Mouse (Mus musculus) left cerebral cortex, adult 2 months (tissue): ENCODE results near the gene Rxfp1. TPM values are rescaled to one million over a fixed set of nuclear protein-coding genes. Genes with fewer than 3 reads are reported as not detected.
A peak's percentile ranks its signal among the peaks of the same experiment; 100 is the strongest.

ENCODE experiments used
- DNase-seq, 2 experiments: peaks; one replicate each; pipeline ENCODE4 v3.0.0; 2021 to 2022; ENCODE audit warnings: low spot score in 2 of 2, mixed read lengths in 1 of 2; ENCODE audit errors: extremely low spot score in 1 of 2
- H3K27ac ChIP-seq: fragments of 200-600 bp; 2 replicates; pipeline ENCODE4 v1.8.1; 2022
- H3K4me3 ChIP-seq: fragments of 200-600 bp; 2 replicates; pipeline ENCODE4 v1.8.1; 2022
- CTCF ChIP-seq: fragments of 200-600 bp; IDR thresholded peaks from 2 replicates; pipeline ENCODE4 v1.8.1; 2022; ENCODE audit warnings: antibody characterized with exemption, mild to moderate bottlenecking, moderate library complexity
- intact Hi-C: fragments of 180-260 bp; cut with DNase I; formaldehyde crosslinking; loops from one replicate; pipeline ENCODE4 v1.15.1; 2025
- total RNA-seq, 2 experiments: library from RNA; stranded (reverse); gene quantifications; 2 replicates each; pipeline ENCODE4 v1.2.3; 2021

Rxfp1 gene
- total RNA-seq, 2 experiments from 2014 or later: 14.4 to 14.5 TPM

- H3K27ac ChIP-seq: no peak overlapping the region
- no peak for DNase-seq
- H3K4me3 ChIP-seq: no peak overlapping the region
- no peak for TF ChIP-seq CTCF
- intact Hi-C loops: no loop called here
Observed at GRCm38 (mm10) chr3:79656682-79657081, 81.0 kb downstream of the Rxfp1 start.

- intact Hi-C loops: no loop called here
- no peak for TF ChIP-seq CTCF
- no peak overlapping the region for H3K27ac ChIP-seq
- no peak for DNase-seq
- no peak overlapping the region for H3K4me3 ChIP-seq
Observed at GRCm38 (mm10) chr3:79652129-79652528, 85.6 kb downstream of the Rxfp1 start.

GRCm38 (mm10) chr3:79629416-79629730, 108.3 kb downstream of the Rxfp1 start, which contains the start of gene Etfdh:
TSS of gene Etfdh (minus strand) at chr3:79629500.
- DNase-seq: peak; percentile 34 to 44
- peak within 1 kb of the TSS; percentile 80 for H3K27ac ChIP-seq
- intact Hi-C loops: no loop called here
- H3K4me3 ChIP-seq: peak within 1 kb of the TSS; percentile 93
- TF ChIP-seq CTCF: no peak

GRCm38 (mm10) chr3:79628561-79629415, 108.9 kb downstream of the Rxfp1 start, which contains the start of gene 4930579G24Rik:
TSS of gene 4930579G24Rik (plus strand) at chr3:79629079.
- DNase-seq: peak; percentile 91 to 96
- TF ChIP-seq CTCF: no peak
- H3K4me3 ChIP-seq: peak within 1 kb of the TSS; percentile 93
- H3K27ac ChIP-seq: peak within 1 kb of the TSS; percentile 80
- intact Hi-C loops: no loop called here

- peak overlapping the region; percentile 80 for H3K27ac ChIP-seq
- H3K4me3 ChIP-seq: peak overlapping the region; percentile 56
- intact Hi-C loops: no loop called here
- TF ChIP-seq CTCF: no peak
- no peak for DNase-seq
Observed at GRCm38 (mm10) chr3:79628182-79628560, 109.5 kb downstream of the Rxfp1 start.

GRCm38 (mm10) chr3:79627484-79628181, 110.0 kb downstream of the Rxfp1 start:
- TF ChIP-seq CTCF: peak; percentile 31
- Histone ChIP-seq H3K4me3 (peak overlapping the region; percentile 56), H3K27ac (no peak overlapping the region)
- intact Hi-C loops: no loop called here
- DNase-seq: no peak

GRCm38 (mm10) chr3:79609886-79610285, 127.8 kb downstream of the Rxfp1 start:
- no peak overlapping the region for H3K4me3 ChIP-seq
- H3K27ac ChIP-seq: no peak overlapping the region
- intact Hi-C loops: no loop called here
- no peak for DNase-seq
- TF ChIP-seq CTCF: no peak

- intact Hi-C loops: loop anchor here (10.0 kb wide), 1 partner anchor 501 kb away; no protein-coding TSS in a partner anchor
- Histone ChIP-seq H3K27ac (no peak overlapping the region), H3K4me3 (no peak overlapping the region)
- no peak for TF ChIP-seq CTCF
- DNase-seq: no peak
Observed at GRCm38 (mm10) chr3:79595468-79595867, 142.2 kb downstream of the Rxfp1 start.

GRCm38 (mm10) chr3:79591793-79592471, 145.7 kb downstream of the Rxfp1 start:
- DNase-seq: no peak
- no peak for TF ChIP-seq CTCF
- peak overlapping the region; percentile 79 for H3K27ac ChIP-seq
- intact Hi-C loops: loop anchor here (5.0 to 10.0 kb wide), 2 partner anchors 305 to 497 kb away; partner anchors contain the start of gene Rapgef2
- H3K4me3 ChIP-seq: peak overlapping the region; percentile 69

Other genes starting within 250 kb of the Rxfp1 start
- 10 to 100 TPM; 17.7 to 20.2 TPM for gene Fnip2, start 170.1 kb downstream of the Rxfp1 start, total RNA-seq
- gene Ppid, start 146.5 kb downstream of the Rxfp1 start, total RNA-seq: 10 to 100 TPM; 67.2 to 73.7 TPM
- 1 to 10 TPM in 1 of 2 experiments, under 1 TPM in 1; 0.87 to 1.3 TPM for gene 4930579G24Rik, start 108.8 kb downstream of the Rxfp1 start, total RNA-seq
- 10 to 100 TPM; 26.1 to 26.7 TPM for gene Etfdh, start 108.4 kb downstream of the Rxfp1 start, total RNA-seq
- gene Tmem144, start 114.9 kb upstream of the Rxfp1 start, total RNA-seq: 10 to 100 TPM; 10.5 to 12.0 TPM
- gene Fam198b, start 146.7 kb upstream of the Rxfp1 start, total RNA-seq: 1 to 10 TPM; 7.3 to 8.5 TPM